Mouse (Mus musculus) heart, postnatal 4 days (tissue): ENCODE data around the gene Fbn1. TPM values are rescaled to one million over a fixed set of nuclear protein-coding genes. Genes with fewer than 3 reads are reported as not detected.

ENCODE experiments used
- DNase-seq: peaks from one replicate; pipeline ENCODE4 v3.0.0; 2021
- total RNA-seq, 2 experiments: library from RNA; stranded (reverse); gene quantifications; 2 replicates each; pipeline ENCODE4 v1.2.3; 2021

Gene Fbn1
- total RNA-seq, 2 experiments from 2014 or later: 223 to 241 TPM

DNA sequence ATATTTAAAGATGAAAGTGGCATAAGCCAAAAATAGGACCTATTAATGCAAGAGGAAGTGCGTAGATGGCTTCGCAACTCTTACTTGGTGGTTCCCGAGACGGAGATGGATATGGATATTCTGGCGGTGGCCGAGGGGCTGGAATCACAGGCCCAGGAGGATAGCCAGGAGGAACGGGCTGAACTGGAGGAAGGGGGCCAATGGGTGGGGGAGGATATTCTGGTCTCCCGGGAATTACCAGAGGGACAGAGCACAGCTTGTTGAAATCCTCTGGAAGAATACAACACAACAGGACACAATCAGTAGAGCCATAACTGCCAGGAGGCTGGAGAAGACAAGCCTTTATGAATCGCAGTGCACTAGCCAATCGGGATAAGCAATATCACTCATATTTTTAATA is 118.0 kb downstream of the Fbn1 start:
- no peak for DNase-seq

GRCm38 (mm10) chr2:125386221-125386965 is 121.4 kb downstream of the Fbn1 start:
- DNase-seq: no peak

GRCm38 (mm10) chr2:125384941-125385340 is 122.9 kb downstream of the Fbn1 start:
- no peak for DNase-seq

GRCm38 (mm10) chr2:125384415-125384814 is 123.4 kb downstream of the Fbn1 start:
- peak; percentile 26 for DNase-seq

DNA sequence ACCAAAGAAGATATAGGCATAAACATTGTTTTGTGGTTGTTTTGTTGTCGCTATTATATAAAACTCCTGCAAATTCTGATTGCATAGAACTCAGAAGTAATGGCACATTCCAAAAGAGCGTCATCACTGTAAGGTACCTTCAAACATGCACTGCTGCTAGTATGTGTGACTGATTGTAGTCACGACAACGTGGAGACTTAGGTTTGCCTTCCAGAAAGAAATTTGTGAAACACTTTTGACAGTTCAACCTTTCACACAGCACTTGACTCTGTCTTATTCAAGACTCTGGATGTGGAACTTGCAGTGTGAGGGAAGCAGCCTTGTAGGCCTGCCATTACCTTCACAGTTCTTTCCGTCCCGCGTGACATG is 124.5 kb downstream of the Fbn1 start:
- DNase-seq: no peak

DNA sequence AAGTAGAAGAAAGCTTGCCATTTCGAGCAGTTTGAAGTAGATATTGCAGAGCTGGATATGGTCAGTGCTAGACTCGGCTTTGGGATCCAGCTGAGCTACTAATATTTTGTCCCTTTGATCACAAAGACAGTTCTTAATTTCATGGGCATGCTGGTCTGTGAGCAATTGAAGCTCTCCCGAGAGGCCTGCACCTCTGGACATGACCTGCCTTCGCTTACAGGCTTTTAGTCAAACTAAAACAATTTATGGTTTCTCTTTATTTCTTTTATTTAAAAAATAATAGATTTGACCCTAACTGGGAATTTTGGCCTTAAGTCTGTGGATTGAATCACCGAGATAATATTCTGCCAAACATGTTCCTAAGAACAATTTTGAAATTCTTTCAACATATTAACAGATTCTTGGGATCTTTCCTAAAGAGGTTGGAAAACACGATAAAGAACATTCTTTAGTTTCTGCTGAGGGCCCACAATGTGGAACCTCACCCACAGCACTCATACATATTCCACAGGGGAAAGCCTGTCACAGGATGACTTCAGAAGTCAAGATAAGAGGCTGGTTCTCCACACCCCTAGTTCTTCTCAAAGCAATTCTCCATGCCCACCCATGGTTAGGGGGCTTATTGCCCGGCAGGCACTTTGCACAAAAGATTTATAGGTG is 125.0 kb downstream of the Fbn1 start:
- DNase-seq: no peak

DNA sequence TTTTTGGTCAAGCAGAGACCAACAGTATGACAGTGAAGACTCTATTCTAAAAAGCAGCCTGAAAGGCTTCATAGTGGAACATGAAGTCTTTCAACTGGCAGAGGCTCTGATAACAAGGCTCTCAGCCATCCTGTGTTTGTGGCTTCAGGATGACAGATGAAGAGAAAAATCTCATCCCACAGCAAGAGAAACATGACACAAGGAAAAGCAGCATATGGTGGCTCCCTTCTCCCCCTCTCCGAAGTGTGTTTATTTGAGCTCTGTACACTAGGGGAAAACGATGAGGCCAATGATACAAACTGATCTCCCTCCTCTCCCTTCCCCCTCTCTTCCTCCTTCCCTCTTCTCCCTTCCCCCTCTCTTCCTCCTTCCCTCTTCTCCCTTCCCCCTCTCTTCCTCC is 127.7 kb downstream of the Fbn1 start:
- no peak for DNase-seq

- DNase-seq: no peak
Measured at GRCm38 (mm10) chr2:125379206-125379605, 128.6 kb downstream of the Fbn1 start.

DNA sequence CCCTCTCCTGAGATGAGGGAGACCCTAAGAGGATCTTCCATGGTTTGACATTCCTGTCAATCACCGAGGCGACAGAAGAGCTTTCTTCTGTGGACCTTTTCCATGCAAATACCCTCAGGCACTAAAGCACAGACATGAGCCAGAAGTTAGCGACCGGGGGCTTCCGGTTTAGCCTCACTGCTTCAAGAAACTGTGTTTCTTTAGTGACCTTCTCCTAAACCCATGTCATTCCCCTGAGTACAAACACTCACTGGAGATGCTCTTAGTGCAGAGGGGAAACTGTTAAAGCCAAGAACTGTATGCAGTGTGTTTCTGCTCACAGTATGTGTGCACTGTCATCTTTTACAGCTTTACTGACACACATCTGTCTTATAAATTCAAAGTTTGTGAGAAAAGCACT is 131.9 kb downstream of the Fbn1 start:
- DNase-seq: no peak

DNA sequence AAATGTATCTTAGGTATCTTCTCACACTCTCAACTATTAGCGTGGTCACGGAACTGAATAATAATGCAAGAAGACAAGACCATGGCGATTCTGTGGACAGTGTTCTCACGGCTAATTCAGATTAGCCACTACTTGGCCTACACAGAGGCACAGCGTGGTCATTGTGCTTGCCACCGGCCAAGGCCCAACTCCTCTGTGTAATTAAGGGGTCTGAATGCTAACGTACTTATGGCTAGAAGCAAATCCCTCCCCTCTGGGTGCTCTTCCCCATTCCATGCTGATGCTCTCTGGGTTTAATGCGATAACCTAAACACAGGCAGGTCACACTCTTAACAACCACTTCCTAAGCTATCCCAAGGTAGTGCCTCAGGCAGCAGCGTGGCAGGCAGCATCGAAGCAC is 132.5 kb downstream of the Fbn1 start:
- DNase-seq: no peak

DNA sequence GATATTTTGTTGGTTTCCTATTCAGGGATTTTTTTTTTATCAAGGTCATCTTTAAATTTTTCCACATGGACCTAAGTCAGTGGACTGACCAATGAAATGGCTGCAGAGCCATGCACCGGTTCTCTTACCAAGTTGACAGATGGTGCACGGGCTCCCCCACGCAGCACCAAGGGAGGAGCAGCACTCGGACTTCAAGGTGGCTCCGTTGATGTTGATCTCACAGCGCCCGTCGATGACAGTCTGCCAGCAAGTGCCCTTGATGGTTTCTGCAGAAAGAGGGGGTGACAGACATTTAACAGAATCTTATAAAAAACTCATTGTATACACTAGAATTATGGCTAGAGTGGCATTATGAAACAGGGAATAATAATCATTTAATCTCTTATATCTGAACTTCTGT is 138.1 kb downstream of the Fbn1 start:
- no peak for DNase-seq

DNA sequence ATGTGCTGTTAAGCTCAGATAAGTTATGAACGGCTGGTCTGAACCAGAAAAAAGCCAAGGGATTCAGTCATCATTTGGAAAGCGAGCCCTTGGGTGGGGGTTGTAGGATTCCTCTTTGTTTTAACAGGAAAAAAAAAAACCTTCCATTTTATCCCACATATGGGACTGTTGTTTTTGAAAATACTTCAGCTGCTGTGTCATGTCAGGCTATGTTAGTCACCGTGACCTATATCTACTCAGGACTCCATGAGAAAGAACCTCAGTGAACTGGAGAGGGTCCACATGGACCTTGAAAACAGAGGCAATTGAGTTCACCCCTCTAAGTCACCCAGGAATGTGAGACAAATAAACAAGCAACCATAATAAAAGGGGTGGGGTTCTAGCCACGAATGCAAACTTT is 139.2 kb downstream of the Fbn1 start:
- peak; percentile 49 for DNase-seq

DNA sequence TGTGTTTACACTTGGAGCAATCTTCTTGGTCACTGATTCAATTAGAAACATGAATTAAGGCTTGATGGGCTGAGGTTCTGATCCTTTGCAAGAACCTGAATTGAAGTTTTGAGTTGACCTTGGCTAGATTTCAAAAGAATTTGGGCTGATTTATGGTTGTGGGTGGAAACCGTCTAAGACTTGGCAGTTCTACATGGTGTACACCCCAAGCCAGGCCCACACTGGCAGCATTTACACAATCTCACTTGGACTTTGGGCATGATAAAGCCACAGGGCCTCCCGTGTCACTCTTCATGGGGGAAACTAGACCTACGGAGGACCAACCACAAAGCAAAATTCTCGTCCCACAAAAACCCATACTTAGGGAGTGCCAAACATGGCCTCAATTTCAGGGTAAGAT is 146.1 kb downstream of the Fbn1 start:
- no peak for DNase-seq

- DNase-seq: no peak
Measured at GRCm38 (mm10) chr2:125356486-125356885, 151.3 kb downstream of the Fbn1 start.

DNA sequence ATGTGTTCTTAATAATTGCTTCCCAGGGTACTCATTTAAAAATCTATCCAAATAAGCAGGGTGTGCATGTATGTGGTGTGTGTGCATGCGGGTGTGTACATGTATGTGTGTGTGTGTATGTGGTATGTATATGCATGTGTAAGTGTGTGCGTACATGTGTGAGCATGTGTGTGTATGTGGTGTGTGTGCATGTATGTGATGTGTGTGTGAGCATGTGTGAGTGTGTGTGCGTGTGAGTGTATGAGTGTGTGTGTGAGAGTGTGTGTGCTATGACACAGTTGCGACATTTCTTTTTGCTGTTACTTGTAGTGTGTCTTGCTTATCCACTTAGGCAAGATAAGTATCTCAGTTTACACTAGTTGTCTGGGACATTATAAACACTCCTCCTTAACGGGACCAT is 151.7 kb downstream of the Fbn1 start:
- DNase-seq: no peak

- peak; percentile 49 for DNase-seq
Measured at GRCm38 (mm10) chr2:125355216-125355971, 152.4 kb downstream of the Fbn1 start.

DNA sequence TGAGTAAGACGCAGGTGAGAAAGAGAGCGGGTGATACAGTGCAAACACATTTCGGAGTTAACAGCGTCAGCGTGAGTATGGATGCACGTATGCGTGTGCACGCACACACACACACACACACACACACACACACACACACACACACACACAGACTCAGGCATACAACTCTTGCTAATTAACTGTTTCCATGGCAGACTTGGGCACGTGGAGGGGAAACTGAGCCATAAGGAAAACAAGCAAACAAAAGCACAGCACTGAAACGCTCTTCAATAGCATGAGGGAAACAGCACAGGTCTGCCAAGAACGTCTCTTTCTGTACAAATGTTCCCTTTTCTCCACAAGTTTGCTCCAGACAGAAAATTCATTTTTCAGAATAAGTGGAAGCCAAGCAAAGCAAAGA is 153.2 kb downstream of the Fbn1 start:
- DNase-seq: no peak

GRCm38 (mm10) chr2:125349144-125349543 is 158.6 kb downstream of the Fbn1 start:
- DNase-seq: peak; percentile 54

DNA sequence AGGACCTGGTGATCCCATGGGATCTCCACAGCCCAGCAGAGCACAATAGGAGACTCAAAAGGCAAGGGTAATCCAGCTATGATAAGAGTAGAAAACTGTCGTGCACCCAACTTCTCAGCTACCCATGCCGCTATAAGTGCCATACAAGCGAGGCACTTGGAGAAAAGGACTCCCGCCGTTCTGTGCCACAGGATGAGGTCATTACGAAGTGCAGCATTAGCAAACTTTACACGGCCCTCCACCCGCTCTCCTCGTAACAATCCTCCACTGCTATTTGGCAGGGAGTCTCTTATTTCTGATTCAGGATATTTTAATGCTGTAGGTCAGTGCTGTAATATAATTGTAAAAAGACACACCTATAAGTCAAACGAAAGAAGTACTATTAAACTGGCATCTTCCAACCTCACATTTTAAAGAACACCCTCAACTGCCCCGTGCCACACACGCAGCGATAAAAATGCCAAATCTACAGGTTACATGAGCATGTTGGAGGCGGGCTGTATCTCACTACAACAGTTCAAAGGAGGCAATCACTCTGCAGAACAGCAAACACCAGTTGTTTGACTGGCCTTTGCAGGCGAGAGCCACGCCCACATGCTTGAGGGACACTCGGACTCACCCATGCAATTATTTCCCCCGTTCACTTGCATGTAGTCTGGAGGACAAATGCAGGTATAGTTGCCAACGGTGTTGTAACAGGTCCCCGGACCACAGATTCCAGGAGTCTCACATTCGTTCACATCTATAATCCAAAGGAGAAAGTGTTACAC is 165.4 kb downstream of the Fbn1 start:
- DNase-seq: no peak

DNA sequence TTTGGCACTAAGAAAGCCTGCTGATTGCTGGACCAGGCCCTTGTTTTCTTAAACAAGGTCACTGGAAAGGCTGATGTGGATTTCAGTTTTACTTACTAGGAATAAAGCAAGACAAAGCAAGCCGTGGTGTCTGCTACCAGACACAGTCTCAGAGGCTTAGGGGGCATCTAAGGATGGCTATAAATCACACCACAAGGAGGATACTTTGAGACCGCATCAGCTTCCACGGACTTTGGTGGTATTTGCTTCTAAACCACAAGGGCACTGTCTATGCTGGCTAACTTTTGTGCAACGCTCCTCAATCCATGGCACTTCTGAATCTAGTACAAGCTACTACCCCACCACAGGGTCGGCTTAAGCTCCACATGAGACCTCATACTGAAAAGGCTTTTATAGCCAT is 167.4 kb downstream of the Fbn1 start:
- DNase-seq: no peak

- DNase-seq: no peak
Measured at GRCm38 (mm10) chr2:125337239-125337638, 170.6 kb downstream of the Fbn1 start.

DNA sequence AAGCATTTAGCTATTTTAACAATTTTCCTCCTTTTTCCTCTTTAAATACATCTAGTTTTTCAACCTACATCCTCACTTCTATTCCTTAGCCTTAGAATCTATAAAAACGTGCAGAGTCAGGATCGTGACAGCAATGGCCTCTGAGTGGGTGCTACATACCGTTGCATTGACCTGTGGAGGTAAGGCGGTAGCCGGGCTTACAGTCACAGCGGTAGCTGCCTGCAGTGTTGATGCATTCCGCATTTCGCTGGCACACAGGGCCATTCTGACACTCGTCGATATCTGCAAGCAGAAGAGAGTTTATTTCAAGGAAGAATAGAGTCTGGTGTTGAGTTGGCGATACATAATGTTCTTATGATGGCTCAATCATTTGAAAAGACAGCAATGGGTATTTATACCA is 172.6 kb downstream of the Fbn1 start:
- DNase-seq: no peak

DNA sequence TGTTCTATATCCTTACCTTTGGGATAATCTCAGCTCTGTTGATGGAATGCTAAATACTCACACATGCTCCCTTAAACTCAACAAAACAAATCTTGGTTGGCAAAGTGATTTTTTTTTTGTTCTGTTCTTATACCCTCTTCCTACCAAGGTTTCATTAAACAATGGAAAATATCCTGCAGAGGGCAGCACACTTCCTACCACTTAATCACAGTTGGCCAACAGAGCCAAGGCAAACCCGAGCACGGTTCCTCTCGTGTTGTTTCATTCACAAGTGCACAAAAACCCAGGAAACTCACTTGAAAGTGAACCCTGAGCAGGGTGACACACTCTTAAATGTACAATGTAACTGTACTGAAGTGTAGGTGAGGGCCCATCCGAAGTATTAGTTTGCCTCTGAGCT is 173.6 kb downstream of the Fbn1 start:
- DNase-seq: no peak
